Mouse (Mus musculus): Measurements from ENCODE around the gene Bicc1. TPM values are rescaled to one million over a fixed set of nuclear protein-coding genes. Genes with fewer than 3 reads are reported as not detected.

The Bicc1 gene
- polyA plus RNA-seq, 1 experiment: 3.2 TPM

DNA sequence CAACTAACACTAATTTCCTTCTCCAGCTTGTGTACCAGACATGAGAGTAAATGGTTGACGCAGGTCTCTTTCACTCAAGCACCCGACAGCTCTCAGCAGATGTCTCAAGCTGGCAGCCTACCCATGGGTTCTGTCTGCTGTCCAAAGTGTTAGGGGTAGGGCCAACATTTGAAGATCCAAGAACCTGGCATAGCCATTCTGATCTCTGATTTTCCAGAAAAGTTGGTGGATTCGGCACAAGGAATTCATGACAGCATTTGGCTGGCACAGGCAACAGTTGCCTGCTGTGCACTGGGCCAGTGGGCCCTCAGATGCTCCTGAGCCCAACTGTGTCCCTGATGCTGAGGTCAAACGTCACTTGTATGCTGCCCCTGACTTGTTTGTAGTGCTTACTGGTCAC is 130.5 kb downstream of the Bicc1 start:
- 90% methylated on average over 4 of the region's 4 CpGs for whole genome bisulfite sequencing
- no peak overlapping the region for H3K4me3 ChIP-seq (ENCODE audit: control insufficient read depth, insufficient read depth, low read length)
- no peaks in the 10 kb centered on the region for H3K4me1 ChIP-seq (replicated peaks; ENCODE audit: control insufficient read depth, insufficient read depth, low read length)
- no peak for DNase-seq
- H3K36me3 ChIP-seq (ENCODE audit: control insufficient read depth, insufficient read depth, low read length): no peaks in the 10 kb centered on the region
- no peaks in the 10 kb centered on the region for H3K27me3 ChIP-seq (ENCODE audit: control insufficient read depth, insufficient read depth, low read length)
- H3K27ac ChIP-seq (ENCODE audit: control insufficient read depth, insufficient read depth, low read length): no peak overlapping the region
- TF ChIP-seq CTCF (IDR thresholded peaks at IDR 0.05; ENCODE audit: borderline replicate concordance, control insufficient read depth, extremely low read depth, insufficient read depth, low read length, poor library complexity) (no peak), POLR2A (IDR thresholded peaks at IDR 0.05; ENCODE audit: control insufficient read depth, extremely low read depth, insufficient read depth, low read length, poor library complexity) (no peak)

DNA sequence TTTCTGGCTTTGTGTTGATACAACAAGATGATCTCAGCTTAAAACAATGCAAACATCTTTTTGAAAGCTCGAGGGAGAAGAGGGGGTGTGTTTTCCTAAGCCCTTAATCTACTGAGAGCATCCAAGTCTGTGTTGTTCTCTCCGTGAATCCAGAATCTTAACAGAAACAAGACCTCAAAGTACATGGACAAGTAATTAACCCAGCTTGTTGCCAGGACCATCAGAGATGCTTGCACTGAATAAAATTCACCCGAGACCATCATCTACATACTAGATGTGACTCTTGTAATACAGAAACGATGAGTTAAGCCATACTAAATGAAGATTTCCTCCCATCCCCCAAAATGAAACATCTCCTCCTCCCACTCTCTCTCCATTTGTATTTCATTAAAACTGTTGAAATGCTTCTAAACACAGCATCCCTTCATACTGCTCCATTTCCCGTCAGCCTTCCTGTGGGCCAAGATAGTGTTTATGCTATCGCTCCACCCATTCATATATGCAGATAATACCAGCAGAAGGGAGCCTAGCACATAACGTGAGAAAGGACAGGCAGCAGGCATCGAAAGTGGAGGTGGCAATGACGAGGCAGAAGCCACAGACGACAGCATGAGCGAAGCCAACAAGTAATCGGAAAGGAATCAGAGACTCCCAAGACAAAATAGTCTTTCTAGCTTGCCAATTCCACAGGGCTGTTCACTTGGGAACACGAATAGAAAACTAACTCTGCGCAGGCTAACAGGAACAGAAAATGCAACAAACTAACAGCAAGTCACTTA is 131.2 kb downstream of the Bicc1 start:
- Histone ChIP-seq H3K4me1 (replicated peaks; ENCODE audit: control insufficient read depth, insufficient read depth, low read length) (no peaks in the 10 kb centered on the region), H3K4me3 (ENCODE audit: control insufficient read depth, insufficient read depth, low read length) (no peak overlapping the region), H3K27me3 (ENCODE audit: control insufficient read depth, insufficient read depth, low read length) (no peaks in the 10 kb centered on the region), H3K27ac (ENCODE audit: control insufficient read depth, insufficient read depth, low read length) (no peak overlapping the region), H3K36me3 (ENCODE audit: control insufficient read depth, insufficient read depth, low read length) (no peaks in the 10 kb centered on the region)
- DNase-seq: no peak
- TF ChIP-seq POLR2A (IDR thresholded peaks at IDR 0.05; ENCODE audit: control insufficient read depth, extremely low read depth, insufficient read depth, low read length, poor library complexity): no peak
- no peak for TF ChIP-seq CTCF (IDR thresholded peaks at IDR 0.05; ENCODE audit: borderline replicate concordance, control insufficient read depth, extremely low read depth, insufficient read depth, low read length, poor library complexity)
- 87% methylated on average over 14 of the region's 14 CpGs for WGBS

DNA sequence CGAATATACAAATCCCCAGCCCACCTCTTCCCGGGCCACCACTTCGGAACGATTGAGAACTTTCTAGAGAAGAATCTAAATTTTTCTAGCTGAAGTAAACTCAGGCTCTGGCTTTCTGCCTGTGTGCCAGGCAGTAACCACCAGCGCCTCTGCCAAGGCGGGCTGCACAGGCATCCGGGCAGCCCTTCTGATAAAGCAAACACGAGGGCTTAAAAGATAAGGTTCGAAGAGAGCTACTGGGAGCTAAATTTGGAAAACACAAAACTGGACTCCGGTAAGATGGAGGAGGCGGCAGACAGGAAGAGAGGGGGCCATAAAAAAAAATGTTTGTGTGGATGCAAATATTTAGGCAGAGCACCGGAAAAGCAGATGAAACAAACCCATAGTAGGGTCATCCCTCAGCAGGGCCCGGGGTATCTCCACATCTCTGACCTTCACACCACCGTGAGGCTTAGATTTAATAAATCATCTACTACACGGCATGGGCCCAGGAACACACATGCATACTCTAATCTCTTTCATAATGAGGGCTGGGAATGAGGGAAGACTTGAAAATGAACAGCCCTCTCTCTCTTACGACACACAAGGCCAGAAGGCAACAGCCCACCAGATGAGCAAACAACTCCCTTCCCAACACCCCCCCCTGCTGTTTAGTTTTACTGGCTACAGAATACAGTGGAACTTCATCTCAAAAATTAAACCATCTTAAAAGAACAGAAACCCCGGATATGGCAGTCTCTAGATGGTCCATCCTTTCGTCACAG is 134.2 kb downstream of the Bicc1 start:
- no peak for DNase-seq

DNA sequence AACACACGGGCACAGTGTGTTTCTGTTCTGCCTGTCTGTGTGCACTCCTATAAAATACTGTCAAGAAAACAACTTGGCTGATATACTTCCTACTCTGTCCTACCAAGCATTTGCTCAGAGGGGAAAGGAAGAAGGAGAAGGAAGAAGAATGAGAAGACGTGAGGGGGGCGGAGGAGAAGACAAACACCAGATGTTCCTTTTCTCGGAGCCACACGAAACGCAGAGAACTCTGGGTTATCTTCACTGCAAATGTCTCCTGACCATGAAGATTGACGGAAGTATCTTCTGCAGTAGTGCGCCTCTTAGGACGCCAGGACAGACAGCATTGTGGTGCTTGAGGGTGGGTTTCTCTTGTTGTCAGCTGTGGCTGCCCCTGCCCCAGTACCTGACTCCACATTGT is 134.8 kb downstream of the Bicc1 start:
- H3K36me3 ChIP-seq (ENCODE audit: control insufficient read depth, insufficient read depth, low read length): no peaks in the 10 kb centered on the region
- no peak for DNase-seq
- TF ChIP-seq POLR2A (IDR thresholded peaks at IDR 0.05; ENCODE audit: control insufficient read depth, extremely low read depth, insufficient read depth, low read length, poor library complexity): no peak
- no peak for TF ChIP-seq CTCF (IDR thresholded peaks at IDR 0.05; ENCODE audit: borderline replicate concordance, control insufficient read depth, extremely low read depth, insufficient read depth, low read length, poor library complexity)
- 81% methylated on average over 9 of the region's 9 CpGs for WGBS
- H3K27ac ChIP-seq (ENCODE audit: control insufficient read depth, insufficient read depth, low read length): no peak overlapping the region
- H3K4me1 ChIP-seq (replicated peaks; ENCODE audit: control insufficient read depth, insufficient read depth, low read length): no peaks in the 10 kb centered on the region
- H3K27me3 ChIP-seq (ENCODE audit: control insufficient read depth, insufficient read depth, low read length): no peaks in the 10 kb centered on the region
- H3K4me3 ChIP-seq (ENCODE audit: control insufficient read depth, insufficient read depth, low read length): no peak overlapping the region

More for the DNA sequence above, 134.2 kb downstream of the Bicc1 start:
- no peaks in the 10 kb centered on the region for H3K27me3 ChIP-seq (ENCODE audit: control insufficient read depth, insufficient read depth, low read length)
- no peak for TF ChIP-seq POLR2A (IDR thresholded peaks at IDR 0.05; ENCODE audit: control insufficient read depth, extremely low read depth, insufficient read depth, low read length, poor library complexity)
- no peak for TF ChIP-seq CTCF (IDR thresholded peaks at IDR 0.05; ENCODE audit: borderline replicate concordance, control insufficient read depth, extremely low read depth, insufficient read depth, low read length, poor library complexity)
- 80% methylated on average over 18 of the region's 18 CpGs for WGBS
- H3K27ac ChIP-seq (ENCODE audit: control insufficient read depth, insufficient read depth, low read length): no peak overlapping the region
- H3K4me1 ChIP-seq (replicated peaks; ENCODE audit: control insufficient read depth, insufficient read depth, low read length): no peaks in the 10 kb centered on the region
- H3K4me3 ChIP-seq (ENCODE audit: control insufficient read depth, insufficient read depth, low read length): no peak overlapping the region
- no peaks in the 10 kb centered on the region for H3K36me3 ChIP-seq (ENCODE audit: control insufficient read depth, insufficient read depth, low read length)

DNA sequence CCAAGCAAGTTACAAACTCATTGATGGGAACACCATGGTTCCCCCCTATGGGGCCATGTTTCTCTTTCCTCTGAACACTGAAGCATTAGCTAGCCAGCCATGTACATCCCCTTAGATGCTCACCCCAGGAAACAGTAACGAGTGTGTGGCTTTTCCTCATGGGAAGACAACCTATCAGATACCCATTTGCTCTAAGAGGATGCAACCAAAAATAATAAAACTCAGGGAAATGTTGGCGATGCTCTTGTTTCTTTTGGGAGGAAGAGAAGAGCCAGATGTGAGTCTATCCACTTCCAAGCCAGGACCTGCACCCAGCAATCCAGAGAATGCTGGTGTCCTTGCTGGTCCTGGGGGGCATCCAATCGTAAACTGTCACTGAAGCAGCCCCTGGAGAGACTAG is 136.0 kb downstream of the Bicc1 start:
- Histone ChIP-seq H3K27me3 (ENCODE audit: control insufficient read depth, insufficient read depth, low read length) (no peaks in the 10 kb centered on the region), H3K4me1 (replicated peaks; ENCODE audit: control insufficient read depth, insufficient read depth, low read length) (no peaks in the 10 kb centered on the region), H3K4me3 (ENCODE audit: control insufficient read depth, insufficient read depth, low read length) (no peak overlapping the region), H3K36me3 (ENCODE audit: control insufficient read depth, insufficient read depth, low read length) (no peaks in the 10 kb centered on the region), H3K27ac (ENCODE audit: control insufficient read depth, insufficient read depth, low read length) (no peak overlapping the region)
- WGBS: 78% methylated on average over 3 of the region's 3 CpGs
- no peak for TF ChIP-seq CTCF (IDR thresholded peaks at IDR 0.05; ENCODE audit: borderline replicate concordance, control insufficient read depth, extremely low read depth, insufficient read depth, low read length, poor library complexity)
- TF ChIP-seq POLR2A (IDR thresholded peaks at IDR 0.05; ENCODE audit: control insufficient read depth, extremely low read depth, insufficient read depth, low read length, poor library complexity): no peak
- DNase-seq: no peak

DNA sequence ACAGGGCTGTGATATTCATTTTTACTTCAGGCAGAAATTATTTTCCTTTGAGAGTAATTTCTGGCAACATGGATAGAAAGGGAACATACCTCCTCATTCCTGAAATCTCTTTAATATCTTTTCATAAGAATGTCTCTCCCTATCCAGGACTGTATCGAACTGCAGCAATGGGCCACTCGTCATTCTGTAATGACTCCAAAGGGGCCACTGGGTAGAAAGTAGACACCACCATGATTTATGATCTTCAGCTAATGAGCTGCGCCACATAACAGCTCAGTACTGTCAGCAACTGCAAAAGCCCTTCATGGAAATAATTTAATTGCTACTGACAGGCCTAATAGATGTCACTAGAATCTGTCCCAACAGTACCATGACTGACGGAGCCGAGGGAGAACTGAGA is 139.0 kb downstream of the Bicc1 start:
- WGBS: 87% methylated on average over 5 of the region's 5 CpGs
- no peaks in the 10 kb centered on the region for H3K36me3 ChIP-seq (ENCODE audit: control insufficient read depth, insufficient read depth, low read length)
- no peak overlapping the region for H3K27ac ChIP-seq (ENCODE audit: control insufficient read depth, insufficient read depth, low read length)
- H3K4me3 ChIP-seq (ENCODE audit: control insufficient read depth, insufficient read depth, low read length): no peak overlapping the region
- no peak for DNase-seq
- H3K27me3 ChIP-seq (ENCODE audit: control insufficient read depth, insufficient read depth, low read length): no peaks in the 10 kb centered on the region
- TF ChIP-seq POLR2A (IDR thresholded peaks at IDR 0.05; ENCODE audit: control insufficient read depth, extremely low read depth, insufficient read depth, low read length, poor library complexity) (no peak), CTCF (IDR thresholded peaks at IDR 0.05; ENCODE audit: borderline replicate concordance, control insufficient read depth, extremely low read depth, insufficient read depth, low read length, poor library complexity) (no peak)
- no peaks in the 10 kb centered on the region for H3K4me1 ChIP-seq (replicated peaks; ENCODE audit: control insufficient read depth, insufficient read depth, low read length)
